Mouse (Mus musculus): ENCODE data around the gene Ager. TPM values are rescaled to one million over a fixed set of nuclear protein-coding genes. Genes with fewer than 3 reads are reported as not detected.

Ager gene
- polyA plus RNA-seq, 1 experiment from 2014 or later = 3.2 TPM

- Histone ChIP-seq H3K27me3 (ENCODE audit: control insufficient read depth, insufficient read depth, low read length) (no peaks in the 10 kb centered on the region), H3K9ac (ENCODE audit: low read depth, low read length) (no peak overlapping the region), H3K4me1 (ENCODE audit: control insufficient read depth, insufficient read depth, low read length) (peaks cover 7% of the 10 kb centered on the region; the same call in 1 of the 2 replicates), H3K27ac (ENCODE audit: low read depth, low read length) (no peak overlapping the region), H3K36me3 (ENCODE audit: control insufficient read depth, insufficient read depth, low read length) (no peaks in the 10 kb centered on the region), H3K4me3 (ENCODE audit: low read depth, low read length) (no peak overlapping the region), H3K9me3 (replicated peaks; ENCODE audit: control insufficient read depth, low read length) (no peaks in the 10 kb centered on the region), H3K4me2 (no peak overlapping the region)
- ATAC-seq (replicated peaks; ENCODE audit: insufficient number of reproducible peaks, low FRiP score, low TSS enrichment) = no peak
- WGBS (ENCODE audit: insufficient replicate concordance) = 40% methylated on average over 8 of the region's 8 CpGs
These were observed 36.5 kb upstream of the Ager start for GRCm38 (mm10) chr17:34561200-34561599.

GRCm38 (mm10) chr17:34562595-34562994 lies 35.1 kb upstream of the Ager start:
- WGBS (ENCODE audit: insufficient replicate concordance) = 56% methylated on average over 3 of the region's 3 CpGs
- peaks cover 7% of the 10 kb centered on the region; the same call in 1 of the 2 replicates for H3K4me1 ChIP-seq (ENCODE audit: control insufficient read depth, insufficient read depth, low read length)

GRCm38 (mm10) chr17:34563354-34563753 lies 34.3 kb upstream of the Ager start:
- H3K27ac ChIP-seq (ENCODE audit: low read depth, low read length) = no peak overlapping the region
- H3K4me2 ChIP-seq = no peak overlapping the region
- ATAC-seq (replicated peaks; ENCODE audit: insufficient number of reproducible peaks, low FRiP score, low TSS enrichment) = no peak
- no peaks in the 10 kb centered on the region for H3K9me3 ChIP-seq (replicated peaks; ENCODE audit: control insufficient read depth, low read length)
- peaks cover 7% of the 10 kb centered on the region; the same call in 1 of the 2 replicates for H3K4me1 ChIP-seq (ENCODE audit: control insufficient read depth, insufficient read depth, low read length)
- peaks cover 6% of the 10 kb centered on the region; the same call in 1 of the 2 replicates for H3K27me3 ChIP-seq (ENCODE audit: control insufficient read depth, insufficient read depth, low read length)
- WGBS (ENCODE audit: insufficient replicate concordance) = 61% methylated on average over 11 of the region's 11 CpGs
- no peaks in the 10 kb centered on the region for H3K36me3 ChIP-seq (ENCODE audit: control insufficient read depth, insufficient read depth, low read length)
- H3K9ac ChIP-seq (ENCODE audit: low read depth, low read length) = no peak overlapping the region
- H3K4me3 ChIP-seq (ENCODE audit: low read depth, low read length) = no peak overlapping the region

More at GRCm38 (mm10) chr17:34562595-34562994, 35.1 kb upstream of the Ager start:
- Histone ChIP-seq H3K9me3 (replicated peaks; ENCODE audit: control insufficient read depth, low read length) (no peaks in the 10 kb centered on the region), H3K27ac (ENCODE audit: low read depth, low read length) (no peak overlapping the region), H3K4me3 (ENCODE audit: low read depth, low read length) (no peak overlapping the region), H3K4me2 (no peak overlapping the region), H3K9ac (ENCODE audit: low read depth, low read length) (no peak overlapping the region), H3K36me3 (ENCODE audit: control insufficient read depth, insufficient read depth, low read length) (no peaks in the 10 kb centered on the region), H3K27me3 (ENCODE audit: control insufficient read depth, insufficient read depth, low read length) (peaks cover 6% of the 10 kb centered on the region; the same call in 1 of the 2 replicates)
- no peak for ATAC-seq (replicated peaks; ENCODE audit: insufficient number of reproducible peaks, low FRiP score, low TSS enrichment)

- peaks cover 7% of the 10 kb centered on the region; the same call in 1 of the 2 replicates for H3K4me1 ChIP-seq (ENCODE audit: control insufficient read depth, insufficient read depth, low read length)
- H3K4me2 ChIP-seq = peak within 1 kb of the TSS; percentile 53
- peaks cover 9% of the 10 kb centered on the region; the same call in 1 of the 2 replicates for H3K27me3 ChIP-seq (ENCODE audit: control insufficient read depth, insufficient read depth, low read length)
- peak within 1 kb of the TSS; percentile 77 for H3K27ac ChIP-seq (ENCODE audit: low read depth, low read length)
- 3% methylated on average over 6 of the region's 6 CpGs for WGBS (ENCODE audit: insufficient replicate concordance)
- H3K36me3 ChIP-seq (ENCODE audit: control insufficient read depth, insufficient read depth, low read length) = no peaks in the 10 kb centered on the region
- H3K9ac ChIP-seq (ENCODE audit: low read depth, low read length) = peak within 1 kb of the TSS; percentile 52
- peak within 1 kb of the TSS; percentile 28 for H3K4me3 ChIP-seq (ENCODE audit: low read depth, low read length)
- peak; percentile 44; the same call in 1 of the 2 replicates for ATAC-seq (replicated peaks; ENCODE audit: insufficient number of reproducible peaks, low FRiP score, low TSS enrichment)
- no peaks in the 10 kb centered on the region for H3K9me3 ChIP-seq (replicated peaks; ENCODE audit: control insufficient read depth, low read length)
These were observed 33.6 kb upstream of the Ager start, which contains the start of gene Notch4 for GRCm38 (mm10) chr17:34564003-34564421. TSS of gene Notch4 (plus strand) at chr17:34564268.

- Histone ChIP-seq H3K27me3 (ENCODE audit: control insufficient read depth, insufficient read depth, low read length) (peaks cover 9% of the 10 kb centered on the region; the same call in 1 of the 2 replicates), H3K36me3 (ENCODE audit: control insufficient read depth, insufficient read depth, low read length) (no peaks in the 10 kb centered on the region), H3K4me2 (peak overlapping the region; percentile 53), H3K27ac (ENCODE audit: low read depth, low read length) (peak overlapping the region; percentile 77), H3K9ac (ENCODE audit: low read depth, low read length) (peak overlapping the region; percentile 52; the same call in 1 of the 2 replicates), H3K4me1 (ENCODE audit: control insufficient read depth, insufficient read depth, low read length) (peaks cover 7% of the 10 kb centered on the region; the same call in 1 of the 2 replicates), H3K9me3 (replicated peaks; ENCODE audit: control insufficient read depth, low read length) (no peaks in the 10 kb centered on the region), H3K4me3 (ENCODE audit: low read depth, low read length) (peak overlapping the region; percentile 28)
- ATAC-seq (replicated peaks; ENCODE audit: insufficient number of reproducible peaks, low FRiP score, low TSS enrichment) = peak; percentile 51
- WGBS (ENCODE audit: insufficient replicate concordance) = 22% methylated on average over 3 of the region's 3 CpGs
These were observed 32.9 kb upstream of the Ager start for GRCm38 (mm10) chr17:34564796-34565195.

- peaks cover 9% of the 10 kb centered on the region; the same call in 1 of the 2 replicates for H3K27me3 ChIP-seq (ENCODE audit: control insufficient read depth, insufficient read depth, low read length)
- 59% methylated on average over 9 of the region's 9 CpGs for WGBS (ENCODE audit: insufficient replicate concordance)
- H3K9ac ChIP-seq (ENCODE audit: low read depth, low read length) = no peak overlapping the region
- 0 out of 2 replicates have a peak, but pooled peaks cover 2% of the 10 kb centered on the region for H3K9me3 ChIP-seq (replicated peaks; ENCODE audit: control insufficient read depth, low read length)
- no peak overlapping the region for H3K4me2 ChIP-seq
- no peak overlapping the region for H3K4me3 ChIP-seq (ENCODE audit: low read depth, low read length)
- H3K4me1 ChIP-seq (ENCODE audit: control insufficient read depth, insufficient read depth, low read length) = peaks cover 7% of the 10 kb centered on the region; the same call in 1 of the 2 replicates
- no peak for ATAC-seq (replicated peaks; ENCODE audit: insufficient number of reproducible peaks, low FRiP score, low TSS enrichment)
- no peak overlapping the region for H3K27ac ChIP-seq (ENCODE audit: low read depth, low read length)
- no peaks in the 10 kb centered on the region for H3K36me3 ChIP-seq (ENCODE audit: control insufficient read depth, insufficient read depth, low read length)
These were observed 30.4 kb upstream of the Ager start for GRCm38 (mm10) chr17:34567311-34567710.

- Histone ChIP-seq H3K9ac (ENCODE audit: low read depth, low read length) (no peak overlapping the region), H3K27ac (ENCODE audit: low read depth, low read length) (no peak overlapping the region), H3K4me3 (ENCODE audit: low read depth, low read length) (no peak overlapping the region), H3K27me3 (ENCODE audit: control insufficient read depth, insufficient read depth, low read length) (peaks cover 9% of the 10 kb centered on the region; the same call in 1 of the 2 replicates), H3K4me2 (no peak overlapping the region), H3K4me1 (ENCODE audit: control insufficient read depth, insufficient read depth, low read length) (peaks cover 7% of the 10 kb centered on the region; the same call in 1 of the 2 replicates), H3K9me3 (replicated peaks; ENCODE audit: control insufficient read depth, low read length) (0 out of 2 replicates have a peak, but pooled peaks cover 2% of the 10 kb centered on the region), H3K36me3 (ENCODE audit: control insufficient read depth, insufficient read depth, low read length) (no peaks in the 10 kb centered on the region)
- WGBS (ENCODE audit: insufficient replicate concordance) = 73% methylated on average over 13 of the region's 13 CpGs
- no peak for ATAC-seq (replicated peaks; ENCODE audit: insufficient number of reproducible peaks, low FRiP score, low TSS enrichment)
These were observed 29.2 kb upstream of the Ager start for GRCm38 (mm10) chr17:34568421-34568820.

GRCm38 (mm10) chr17:34569919-34570318 lies 27.7 kb upstream of the Ager start:
- H3K9ac ChIP-seq (ENCODE audit: low read depth, low read length) = no peak overlapping the region
- 69% methylated on average over 4 of the region's 4 CpGs for WGBS (ENCODE audit: insufficient replicate concordance)

More at GRCm38 (mm10) chr17:34569919-34570318, 27.7 kb upstream of the Ager start:
- Histone ChIP-seq H3K36me3 (ENCODE audit: control insufficient read depth, insufficient read depth, low read length) (no peaks in the 10 kb centered on the region), H3K9me3 (replicated peaks; ENCODE audit: control insufficient read depth, low read length) (0 out of 2 replicates have a peak, but pooled peaks cover 2% of the 10 kb centered on the region), H3K4me1 (ENCODE audit: control insufficient read depth, insufficient read depth, low read length) (no peaks in the 10 kb centered on the region), H3K27ac (ENCODE audit: low read depth, low read length) (no peak overlapping the region), H3K4me3 (ENCODE audit: low read depth, low read length) (no peak overlapping the region), H3K4me2 (no peak overlapping the region), H3K27me3 (ENCODE audit: control insufficient read depth, insufficient read depth, low read length) (peaks cover 11% of the 10 kb centered on the region; the same call in 1 of the 2 replicates)
- ATAC-seq (replicated peaks; ENCODE audit: insufficient number of reproducible peaks, low FRiP score, low TSS enrichment) = no peak

Measured in heart, embryonic 11.5 days (tissue).